Mouse (Mus musculus) right cerebral cortex, postnatal 36 days (tissue): ENCODE measurements around the gene Lmo7.

ENCODE experiments used
- DNase-seq, 2 experiments: peaks; one replicate each; pipeline ENCODE4 v3.0.0; 2022; ENCODE audit warnings: low spot score in 2 of 2, mixed read lengths in 1 of 2

The Lmo7 gene

GRCm38 (mm10) chr14:101729237-101729971, at the start of gene Lmo7, which contains the start of gene Gm9922:
Gene Lmo7 (plus strand): TSS chr14:101729957.
Gene Gm9922 (minus strand): TSS chr14:101729814.
- DNase-seq: peak in 1 of 2 experiments; percentile 2

GRCm38 (mm10) chr14:101687696-101688095, 42.1 kb upstream of the Lmo7 start:
- DNase-seq: no peak

DNA sequence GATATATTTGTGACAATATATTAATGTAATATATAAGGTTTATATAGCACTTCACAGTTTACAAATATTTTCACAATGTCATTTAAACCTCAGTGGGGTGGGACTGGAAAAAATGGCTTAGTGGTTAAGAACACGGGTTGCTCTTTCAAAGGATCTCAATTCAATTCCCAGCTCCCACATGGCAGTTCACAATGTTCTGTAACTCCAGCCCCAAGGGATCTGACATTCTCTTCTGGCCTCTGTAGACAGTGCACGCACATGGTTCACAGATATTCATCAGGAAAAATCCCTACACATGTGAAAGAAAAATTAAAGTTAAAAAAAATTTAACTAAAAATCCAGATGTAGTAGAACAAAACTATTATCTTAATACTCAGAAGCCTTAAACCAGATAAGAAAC, 41.4 kb upstream of the Lmo7 start:
- no peak for DNase-seq

GRCm38 (mm10) chr14:101704479-101704878, 25.3 kb upstream of the Lmo7 start:
- no peak for DNase-seq

DNA sequence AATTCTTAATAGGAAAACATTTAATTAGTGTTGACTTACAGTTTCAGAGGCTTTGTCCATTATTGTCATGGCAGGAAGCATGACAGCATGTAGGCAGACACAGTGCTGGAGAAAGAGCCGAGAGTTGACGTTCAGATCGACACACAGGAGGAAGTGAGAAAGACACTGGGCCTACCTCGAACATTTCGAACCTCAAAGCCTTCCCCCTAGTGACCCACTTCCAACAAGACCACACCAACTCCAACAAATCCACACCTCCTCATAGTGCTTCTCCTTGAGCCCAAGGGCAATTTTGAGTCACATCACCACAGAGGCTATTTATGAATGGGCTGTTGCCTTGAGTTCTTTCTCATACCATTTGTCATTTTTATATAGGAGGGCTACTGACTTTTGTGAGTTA, 22.7 kb upstream of the Lmo7 start:
- no peak for DNase-seq

DNA sequence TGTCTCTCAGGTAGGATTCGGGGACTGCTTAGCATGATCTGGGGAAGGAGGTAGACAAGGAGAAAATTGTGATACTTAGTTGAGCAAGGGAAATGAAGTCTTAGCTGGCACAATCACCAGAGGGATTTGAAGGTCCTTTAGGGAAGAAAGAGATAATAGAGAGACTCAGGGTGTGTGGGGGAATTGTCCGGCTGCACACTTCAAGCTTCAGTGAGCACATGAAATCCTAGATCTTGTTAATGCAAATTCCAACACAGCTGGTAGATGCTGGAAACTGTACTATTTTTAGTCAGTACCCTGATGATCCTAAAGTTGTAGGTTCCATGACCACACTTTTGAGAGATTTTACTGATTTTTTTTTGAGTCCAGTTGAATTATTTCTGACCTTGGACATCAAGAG, 15.3 kb upstream of the Lmo7 start:
- no peak for DNase-seq

GRCm38 (mm10) chr14:101729972-101730692, 375 bp downstream of the Lmo7 start:
- no peak for DNase-seq

GRCm38 (mm10) chr14:101733542-101734303, 4.0 kb downstream of the Lmo7 start:
- DNase-seq: no peak

DNA sequence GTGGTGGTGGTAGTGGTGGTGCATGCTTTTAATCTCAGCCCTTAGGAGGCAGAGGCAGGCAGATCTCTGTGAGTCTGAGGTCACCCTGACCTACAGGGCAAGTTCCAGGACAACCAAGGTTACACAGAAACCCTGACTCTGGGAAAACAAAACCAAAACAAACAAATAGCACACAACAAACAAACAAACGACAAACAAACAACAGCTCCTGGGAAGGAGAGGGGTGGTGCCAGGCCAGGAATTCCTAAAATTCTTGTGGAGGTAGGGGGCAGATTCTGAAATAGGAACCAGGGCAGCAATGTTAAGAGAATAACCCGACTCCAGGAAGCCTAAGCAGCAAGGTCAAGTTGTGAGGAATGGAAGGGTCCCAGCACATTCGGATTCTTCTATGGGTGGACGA, 7.7 kb downstream of the Lmo7 start:
- DNase-seq: no peak

DNA sequence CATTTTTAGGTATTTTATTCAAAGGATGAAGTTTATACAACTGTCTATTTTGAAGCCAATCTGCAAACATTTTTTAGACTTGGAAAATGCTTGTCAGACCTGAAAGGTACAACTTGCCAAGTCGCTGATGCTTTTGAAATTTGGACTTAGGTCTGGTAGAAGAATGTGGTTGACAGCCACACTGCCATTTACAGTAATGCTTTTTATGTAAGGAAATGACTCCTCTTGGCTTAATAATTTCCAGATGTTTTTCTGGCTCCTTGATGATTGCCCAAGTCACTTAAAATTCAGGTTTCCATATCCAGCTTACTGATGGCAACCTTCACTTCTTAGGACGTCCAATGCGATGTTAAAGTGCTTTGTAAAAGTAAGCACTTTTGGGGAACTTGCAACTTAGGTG, 16.9 kb downstream of the Lmo7 start:
- DNase-seq: no peak

GRCm38 (mm10) chr14:101747811-101748210, 18.1 kb downstream of the Lmo7 start:
- no peak for DNase-seq

- no peak for DNase-seq
Measured at GRCm38 (mm10) chr14:101748436-101748835, 18.7 kb downstream of the Lmo7 start.

- DNase-seq: no peak
Measured at GRCm38 (mm10) chr14:101750910-101751309, 21.2 kb downstream of the Lmo7 start.

GRCm38 (mm10) chr14:101755425-101755824, 25.7 kb downstream of the Lmo7 start:
- no peak for DNase-seq

DNA sequence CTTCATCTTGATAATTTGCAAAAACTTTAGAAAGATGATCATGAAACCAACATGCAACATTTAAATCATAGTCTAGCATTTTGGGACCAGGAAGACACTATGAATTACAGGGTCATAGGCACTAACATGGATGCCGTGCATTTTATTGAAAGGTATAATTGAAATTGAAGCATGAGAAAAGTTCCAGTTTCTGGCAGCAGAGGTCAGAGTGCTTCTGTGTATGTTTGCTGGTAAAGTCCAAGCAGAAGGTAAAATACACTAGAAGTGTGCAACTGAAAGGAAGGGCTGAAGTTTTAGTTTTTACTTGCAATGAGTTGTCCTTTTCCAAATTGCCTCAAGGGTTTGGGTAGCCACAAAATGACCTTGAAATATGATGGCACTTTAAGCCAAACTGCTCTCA, 32.5 kb downstream of the Lmo7 start:
- no peak for DNase-seq

DNA sequence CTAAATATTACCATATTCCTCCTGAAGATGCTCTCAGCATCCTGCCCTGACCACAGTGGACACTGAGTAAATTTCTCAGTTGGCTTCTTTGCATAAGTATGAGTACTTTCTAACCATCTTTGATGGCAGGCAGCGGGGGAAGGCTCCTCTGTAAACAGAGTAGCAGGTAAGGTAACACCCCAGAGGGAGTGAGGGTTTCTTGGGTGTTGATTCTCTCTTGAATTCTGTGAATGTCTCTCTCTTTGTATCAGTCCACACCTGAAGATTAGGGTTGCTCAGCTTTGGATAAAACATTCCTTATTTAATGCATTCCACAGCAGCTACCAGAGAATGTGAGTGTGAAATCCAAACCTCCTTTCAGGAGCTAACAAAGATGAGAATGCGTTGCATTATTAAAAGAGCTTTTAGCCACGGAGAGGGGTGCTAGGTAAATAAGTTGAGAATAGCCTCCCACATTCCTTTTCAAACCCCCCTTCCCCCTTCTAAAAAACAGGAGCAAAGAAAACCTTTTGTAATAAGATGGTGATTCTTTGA, 34.1 kb downstream of the Lmo7 start:
- DNase-seq: no peak

GRCm38 (mm10) chr14:101771336-101771735, 41.6 kb downstream of the Lmo7 start:
- no peak for DNase-seq

- no peak for DNase-seq
Measured at GRCm38 (mm10) chr14:101771756-101772155, 42.0 kb downstream of the Lmo7 start.

DNA sequence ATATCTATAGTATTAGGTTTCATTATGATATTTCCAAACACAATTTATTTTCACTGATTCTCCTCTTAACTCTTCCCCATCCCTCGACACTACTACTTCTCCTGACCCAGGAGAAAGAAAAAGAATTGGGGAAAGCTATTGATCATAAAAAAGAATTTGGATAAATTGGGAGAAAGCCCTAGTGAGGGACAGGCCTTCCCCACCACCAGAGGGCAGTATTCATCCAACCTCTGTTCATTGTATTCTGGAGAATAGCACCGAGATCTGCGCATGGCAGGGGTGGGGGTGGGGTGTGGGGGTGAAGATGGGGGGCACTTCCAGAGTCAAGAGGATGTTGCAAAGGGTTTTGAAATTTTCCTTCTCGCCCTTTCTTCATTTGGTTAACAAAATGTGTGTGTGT, 44.9 kb downstream of the Lmo7 start:
- no peak for DNase-seq

- DNase-seq: no peak
Measured at GRCm38 (mm10) chr14:101776296-101777128, 46.8 kb downstream of the Lmo7 start.

GRCm38 (mm10) chr14:101777129-101777493, 47.4 kb downstream of the Lmo7 start:
- no peak for DNase-seq
